Mouse (Mus musculus) testis, adult 2 months (tissue): ENCODE results near the gene Immp2l.

Experiments used
- CTCF ChIP-seq: fragments of 200-500 bp; IDR thresholded peaks from 2 replicates; pipeline ENCODE4 v1.5.1; 2012; ENCODE audit warnings: low read depth, mild to moderate bottlenecking, inconsistent platforms, low read length, moderate library complexity; ENCODE audit not compliant: control insufficient read depth, insufficient read depth, insufficient replicate concordance
- POLR2A ChIP-seq: fragments of 200-500 bp; IDR thresholded peaks from 2 replicates; pipeline ENCODE4 v1.6.1; 2012; ENCODE audit warnings: low read depth, mild to moderate bottlenecking, inconsistent platforms, low read length, moderate library complexity; ENCODE audit not compliant: control insufficient read depth

DNA sequence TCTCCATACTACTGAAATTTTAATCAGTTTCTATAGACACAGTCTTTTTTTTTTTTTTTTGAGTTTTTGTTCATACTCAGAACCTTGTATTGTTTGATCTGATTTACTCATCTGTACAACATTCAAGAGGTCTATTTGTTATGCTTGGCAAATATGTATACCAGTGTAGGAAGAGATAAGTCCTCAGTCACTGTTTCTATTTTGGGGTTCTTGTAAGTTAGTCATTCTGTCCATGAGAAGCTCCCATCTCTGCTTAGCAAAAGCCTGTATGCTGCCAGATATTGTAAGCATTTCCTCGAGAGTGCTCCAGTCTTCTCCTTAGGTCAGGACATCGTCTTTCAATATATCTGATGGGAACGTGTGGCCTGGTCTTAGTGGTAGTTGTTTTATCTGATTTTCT lies 168.9 kb downstream of the Immp2l start:
- TF ChIP-seq CTCF (no peak), POLR2A (no peak)
